Mouse (Mus musculus): ENCODE measurements around the gene Osbpl10.

DNA sequence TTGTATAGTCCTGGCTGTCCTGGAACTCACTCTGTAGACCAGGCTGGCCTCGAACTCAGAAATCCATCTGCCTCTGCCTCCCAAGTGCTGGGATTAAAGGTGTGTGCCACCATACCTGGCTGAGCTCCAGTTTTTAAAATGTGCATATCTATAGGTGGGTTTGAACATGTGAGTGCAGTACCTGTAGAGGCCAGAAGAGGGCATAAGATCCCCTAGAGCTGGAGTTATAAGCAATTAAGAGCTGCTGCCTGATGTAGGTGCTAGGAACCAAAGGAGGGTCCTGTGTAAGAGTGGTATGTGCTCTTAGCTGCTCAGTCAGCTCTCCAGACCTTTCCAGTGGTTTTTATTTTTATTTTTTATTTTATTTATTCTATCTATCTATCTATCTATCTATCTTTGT is 86.5 kb downstream of the Osbpl10 start:
- TF ChIP-seq CTCF (conservative IDR thresholded peaks at IDR 0.05; ENCODE audit: insufficient read depth, insufficient read length, low read depth, low read length) (no peak), POLR2A (IDR thresholded peaks at IDR 0.05; ENCODE audit: low read depth, low read length) (no peak)
